Mouse (Mus musculus) C2C12 (cell line): ENCODE results near the gene Sel1l. TPM values are rescaled to one million over a fixed set of nuclear protein-coding genes. Genes with fewer than 3 reads are reported as not detected.

Experiments
- H3K27me3 ChIP-seq: one replicate; pipeline ENCODE4 v1.6.1; 2011; ENCODE audit not compliant: control insufficient read depth, insufficient read depth, insufficient read length
- H3K36me3 ChIP-seq: one replicate; pipeline ENCODE4 v1.6.1; 2011; ENCODE audit not compliant: control insufficient read depth, insufficient read depth
- H3K4me3 ChIP-seq: one replicate; pipeline ENCODE4 v1.5.1; 2011; ENCODE audit warnings: mild to moderate bottlenecking, control low read depth; ENCODE audit not compliant: poor library complexity, insufficient read depth, severe bottlenecking
- H3K79me2 ChIP-seq: one replicate; pipeline ENCODE4 v1.6.1; 2011; ENCODE audit not compliant: control insufficient read depth, insufficient read depth
- H3K79me3 ChIP-seq: one replicate; pipeline ENCODE4 v1.6.1; 2011; ENCODE audit warnings: low read depth, control low read depth
- H3ac ChIP-seq: one replicate; pipeline ENCODE3; 2011; ENCODE audit warnings: low read depth; ENCODE audit not compliant: control insufficient read depth, insufficient read length
- CEBPB ChIP-seq: IDR thresholded peaks from one replicate; pipeline ENCODE4 v1.6.1; 2011; ENCODE audit warnings: low read depth, mild to moderate bottlenecking, control low read depth, moderate library complexity
- CTCF ChIP-seq: IDR thresholded peaks from one replicate; pipeline ENCODE4 v1.5.1; 2011; ENCODE audit not compliant: control insufficient read depth, insufficient read depth, insufficient read length
- FOSL1 ChIP-seq: IDR thresholded peaks from one replicate; pipeline ENCODE4 v1.8.0; 2011; ENCODE audit warnings: mild to moderate bottlenecking, low read length; ENCODE audit not compliant: poor library complexity, insufficient read depth, severe bottlenecking
- MAX ChIP-seq: IDR thresholded peaks from one replicate; pipeline ENCODE4 v1.6.1; 2011; ENCODE audit warnings: mild to moderate bottlenecking, control low read depth
- MYOD1 ChIP-seq: IDR thresholded peaks from one replicate; pipeline ENCODE4 v1.6.1; 2011; ENCODE audit warnings: low read depth; ENCODE audit not compliant: control insufficient read depth, insufficient read length
- MYOG ChIP-seq: IDR thresholded peaks from one replicate; pipeline ENCODE4 v1.6.1; 2011; ENCODE audit not compliant: control insufficient read depth, insufficient read length; ENCODE audit errors: extremely low read depth
- USF1 ChIP-seq: IDR thresholded peaks from one replicate; pipeline ENCODE4 v1.6.1; 2011; ENCODE audit warnings: low read depth, mild to moderate bottlenecking, control low read depth, moderate library complexity
- polyA plus RNA-seq: library from polyadenylated mRNA; unstranded; fragments of >200 nt; fragmentation: generic; extraction: Trizol; gene quantifications from one replicate; pipeline ENCODE4 v1.2.1, GENCODE M21; 2012; ENCODE audit warnings: missing spikeins

Gene Sel1l
- polyA plus RNA-seq, 1 experiment = 20.9 TPM

DNA sequence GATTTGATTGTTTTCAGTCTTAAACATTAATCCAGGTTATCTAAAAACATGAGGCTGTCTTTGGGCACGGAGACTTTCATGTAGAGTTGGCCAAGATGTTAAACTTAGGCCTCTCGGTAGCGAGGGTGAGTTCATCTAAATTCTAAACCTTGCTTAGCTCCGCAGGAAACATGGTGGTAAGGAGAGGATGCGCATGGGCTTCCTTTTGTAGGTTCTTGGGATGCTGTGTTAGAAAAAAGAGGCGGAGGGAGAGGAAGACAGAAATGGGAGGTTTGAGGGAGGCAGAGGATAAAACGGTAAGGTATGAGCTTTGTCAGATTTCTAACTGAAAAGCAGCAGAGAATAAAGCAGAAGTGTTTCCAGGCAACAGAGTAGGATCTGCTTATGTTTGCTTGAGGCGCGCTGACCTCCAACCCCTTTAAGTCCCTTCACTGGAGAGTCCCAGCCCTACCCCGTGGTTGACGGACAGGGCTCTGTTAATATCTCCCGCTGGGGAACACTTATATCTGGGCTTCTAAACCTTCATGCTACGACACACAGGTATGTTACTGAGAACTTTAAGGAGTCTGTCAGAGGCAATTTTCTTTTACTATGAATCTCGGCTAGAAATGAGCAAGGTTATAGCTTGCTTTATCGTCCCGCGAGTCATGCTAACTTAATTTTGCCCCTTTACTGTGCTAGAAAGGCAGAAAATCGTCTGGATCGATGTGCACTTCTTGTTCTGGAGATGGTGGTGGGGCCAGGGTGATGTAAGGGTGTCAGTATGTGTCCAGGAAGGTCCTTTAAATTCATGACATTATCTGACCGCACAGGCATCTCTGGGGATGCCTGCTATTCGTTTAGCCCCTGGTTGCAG, 29.3 kb upstream of the Sel1l start:
- no peak overlapping the region for H3ac ChIP-seq
- no peak overlapping the region for H3K4me3 ChIP-seq
- H3K36me3 ChIP-seq = no peaks in the 10 kb centered on the region
- H3K79me3 ChIP-seq = no peaks in the 10 kb centered on the region
- H3K79me2 ChIP-seq = no peaks in the 10 kb centered on the region
- no peak for TF ChIP-seq CEBPB
- TF ChIP-seq MYOG = no peak
- no peak for TF ChIP-seq FOSL1
- TF ChIP-seq CTCF = no peak
- TF ChIP-seq USF1 = no peak
- no peak for TF ChIP-seq MAX
- TF ChIP-seq MYOD1 = no peak
- H3K27me3 ChIP-seq = no peaks in the 10 kb centered on the region

- H3K79me2 ChIP-seq = no peaks in the 10 kb centered on the region
- no peak for TF ChIP-seq MYOG
- no peak for TF ChIP-seq CTCF
- no peak for TF ChIP-seq MAX
- TF ChIP-seq CEBPB = no peak
- no peak for TF ChIP-seq MYOD1
- TF ChIP-seq FOSL1 = no peak
- no peak for TF ChIP-seq USF1
- no peak overlapping the region for H3K4me3 ChIP-seq
- no peaks in the 10 kb centered on the region for H3K36me3 ChIP-seq
- no peaks in the 10 kb centered on the region for H3K27me3 ChIP-seq
- H3K79me3 ChIP-seq = no peaks in the 10 kb centered on the region
- H3ac ChIP-seq = no peak overlapping the region
These were observed 28.7 kb upstream of the Sel1l start for GRCm38 (mm10) chr12:91877646-91878045.

GRCm38 (mm10) chr12:91870671-91871070, 21.7 kb upstream of the Sel1l start:
- H3K36me3 ChIP-seq = no peaks in the 10 kb centered on the region
- no peak overlapping the region for H3K4me3 ChIP-seq
- H3K27me3 ChIP-seq = no peaks in the 10 kb centered on the region
- H3K79me2 ChIP-seq = no peaks in the 10 kb centered on the region
- H3ac ChIP-seq = no peak overlapping the region
- no peaks in the 10 kb centered on the region for H3K79me3 ChIP-seq
- TF ChIP-seq CTCF (no peak), MYOG (no peak), MAX (no peak)

GRCm38 (mm10) chr12:91869352-91869751, 20.4 kb upstream of the Sel1l start:
- H3K4me3 ChIP-seq = no peak overlapping the region
- H3K27me3 ChIP-seq = no peaks in the 10 kb centered on the region
- H3K79me3 ChIP-seq = no peaks in the 10 kb centered on the region
- no peak overlapping the region for H3ac ChIP-seq
- no peaks in the 10 kb centered on the region for H3K79me2 ChIP-seq
- no peak for TF ChIP-seq CEBPB
- no peak for TF ChIP-seq MYOD1
- no peak for TF ChIP-seq MYOG
- no peak for TF ChIP-seq MAX
- no peak for TF ChIP-seq USF1
- no peak for TF ChIP-seq FOSL1
- TF ChIP-seq CTCF = no peak
- H3K36me3 ChIP-seq = no peaks in the 10 kb centered on the region

DNA sequence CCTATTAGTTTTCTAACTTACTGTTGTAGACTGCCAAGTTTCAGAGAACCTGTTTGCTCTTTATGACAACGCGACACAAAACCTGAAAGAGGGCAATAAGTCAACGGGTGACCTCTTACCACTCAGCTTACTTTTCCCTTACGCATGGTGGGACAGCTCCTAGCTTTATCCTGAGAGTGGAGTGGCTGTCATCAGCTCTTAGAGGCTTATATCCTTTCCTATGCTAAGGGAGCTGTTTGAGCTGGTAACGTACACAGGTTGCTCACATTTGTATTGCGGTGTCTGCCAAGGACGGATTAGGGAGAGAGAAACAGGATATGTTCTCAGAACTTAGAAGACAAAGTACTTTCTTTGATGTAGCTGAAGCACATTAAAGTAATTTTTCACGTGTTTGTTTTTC, 5.4 kb upstream of the Sel1l start:
- TF ChIP-seq MAX = no peak
- TF ChIP-seq USF1 = no peak
- TF ChIP-seq FOSL1 = no peak
- TF ChIP-seq MYOG = no peak
- no peak for TF ChIP-seq CEBPB
- no peak for TF ChIP-seq MYOD1
- no peak for TF ChIP-seq CTCF
- no peaks in the 10 kb centered on the region for H3K36me3 ChIP-seq

More for the DNA sequence above, 5.4 kb upstream of the Sel1l start:
- Histone ChIP-seq H3ac (no peak overlapping the region), H3K79me3 (no peaks in the 10 kb centered on the region), H3K4me3 (no peak overlapping the region), H3K79me2 (no peaks in the 10 kb centered on the region), H3K27me3 (no peaks in the 10 kb centered on the region)
